Mouse (Mus musculus): ENCODE results near the gene Tcp10c. TPM values are rescaled to one million over a fixed set of nuclear protein-coding genes. Genes with fewer than 3 reads are reported as not detected.

The Tcp10c gene
- polyA plus RNA-seq (2012; rRNA removed), result not detected in 2 replicates

DNA sequence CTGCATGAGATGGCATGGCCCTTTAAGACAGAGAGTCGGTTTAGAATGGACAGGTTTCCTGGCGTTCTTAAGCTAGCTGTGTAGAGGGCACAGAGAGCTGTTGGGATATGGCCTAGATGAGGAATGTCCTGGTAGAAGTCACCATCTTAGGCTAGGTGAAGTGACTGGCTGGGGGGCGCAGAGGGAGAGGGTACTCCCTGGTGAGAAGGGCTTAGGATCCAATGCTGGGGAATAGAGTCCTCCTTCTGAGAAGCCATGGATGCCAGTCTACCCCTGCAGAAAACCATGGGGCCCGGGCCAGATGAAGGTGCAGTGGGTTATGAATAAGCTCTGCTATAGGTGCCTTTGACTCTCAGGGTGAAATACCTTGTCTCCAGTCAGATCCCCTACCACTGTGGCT is at the start of gene Tcp10c:
Gene Tcp10c, plus strand, starts transcription at position 52 of the 400 bp plus-strand sequence.

Other genes with a start within 250 kb of the Tcp10c start
- 0.01 TPM in 1 of 2 replicates, not detected in the other for gene Unc93a, start 222.8 kb upstream of the Tcp10c start, polyA plus RNA-seq (2012; rRNA removed)
- not detected in 2 replicates for gene Smok2a, start 133.4 kb upstream of the Tcp10c start, polyA plus RNA-seq (2012; rRNA removed)
- not detected in 2 replicates for gene Smok2b, start 124.3 kb upstream of the Tcp10c start, polyA plus RNA-seq (2012; rRNA removed)